Mouse (Mus musculus) 3T3-L1 (cell line): ENCODE data around the gene Slco2a1.

Source experiments
- DNase-seq: peaks from one replicate; pipeline ENCODE4 v3.0.0-alpha.2; 2015; ENCODE audit warnings: low read depth, low spot score

Gene Slco2a1

DNA sequence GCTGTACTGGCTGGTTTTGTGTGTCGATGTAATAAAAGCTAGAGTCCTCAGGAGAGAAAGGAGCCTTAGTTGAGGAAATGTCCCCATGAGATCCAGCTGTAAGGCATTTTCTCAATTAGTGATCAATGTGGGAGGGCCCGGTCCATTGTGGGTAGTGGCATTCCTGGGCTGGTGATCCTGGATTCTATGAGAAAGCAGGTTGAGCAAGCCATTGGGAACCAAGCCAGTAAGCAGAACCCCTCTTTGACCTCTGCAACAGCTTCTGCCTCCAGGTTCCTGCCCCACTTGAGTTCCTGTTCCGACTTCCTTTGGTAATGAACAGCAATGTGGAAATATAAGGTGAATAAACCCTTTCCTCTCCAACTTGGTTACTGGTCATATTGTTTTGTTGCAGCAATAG, 6.1 kb upstream of the Slco2a1 start:
- DNase-seq: no peak

DNA sequence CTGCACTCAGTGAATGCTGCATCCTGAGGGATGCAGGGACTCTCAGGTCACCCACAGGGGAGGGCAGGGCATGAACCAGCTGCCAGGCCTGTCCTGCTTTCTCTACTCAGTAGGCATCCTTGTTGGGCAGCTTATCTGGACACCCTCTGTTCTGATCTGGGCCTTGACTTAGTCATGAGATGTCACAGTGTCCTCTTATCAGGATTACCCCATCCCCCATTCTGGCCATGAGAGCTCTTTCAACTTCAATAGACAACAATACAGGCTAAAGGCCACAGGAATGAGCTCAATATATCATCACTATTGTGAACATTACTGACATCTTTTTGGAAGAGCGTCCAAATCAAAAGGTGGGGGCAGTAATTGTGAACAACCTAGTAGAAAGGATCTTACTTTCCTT, 3.4 kb upstream of the Slco2a1 start:
- DNase-seq: no peak

DNA sequence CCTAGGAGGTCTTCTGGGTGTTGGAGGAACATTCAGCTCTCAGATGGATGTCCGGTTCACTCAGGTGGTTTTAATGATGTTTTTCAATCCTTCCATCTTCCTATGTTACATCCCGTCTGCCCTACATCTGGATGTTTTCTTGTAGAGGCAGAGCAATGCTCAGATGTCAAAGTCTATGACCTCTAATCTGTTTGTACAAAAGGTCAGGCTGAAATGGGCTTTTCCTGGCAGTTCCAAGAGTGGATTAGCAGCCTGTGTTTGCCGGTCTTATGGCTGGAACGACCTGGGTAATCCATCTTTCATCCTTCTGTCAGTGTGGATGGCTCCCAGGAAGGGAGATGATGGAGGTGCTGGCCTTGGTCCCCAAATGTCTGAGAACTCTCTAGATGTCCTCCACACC, 2.6 kb upstream of the Slco2a1 start:
- no peak for DNase-seq

DNA sequence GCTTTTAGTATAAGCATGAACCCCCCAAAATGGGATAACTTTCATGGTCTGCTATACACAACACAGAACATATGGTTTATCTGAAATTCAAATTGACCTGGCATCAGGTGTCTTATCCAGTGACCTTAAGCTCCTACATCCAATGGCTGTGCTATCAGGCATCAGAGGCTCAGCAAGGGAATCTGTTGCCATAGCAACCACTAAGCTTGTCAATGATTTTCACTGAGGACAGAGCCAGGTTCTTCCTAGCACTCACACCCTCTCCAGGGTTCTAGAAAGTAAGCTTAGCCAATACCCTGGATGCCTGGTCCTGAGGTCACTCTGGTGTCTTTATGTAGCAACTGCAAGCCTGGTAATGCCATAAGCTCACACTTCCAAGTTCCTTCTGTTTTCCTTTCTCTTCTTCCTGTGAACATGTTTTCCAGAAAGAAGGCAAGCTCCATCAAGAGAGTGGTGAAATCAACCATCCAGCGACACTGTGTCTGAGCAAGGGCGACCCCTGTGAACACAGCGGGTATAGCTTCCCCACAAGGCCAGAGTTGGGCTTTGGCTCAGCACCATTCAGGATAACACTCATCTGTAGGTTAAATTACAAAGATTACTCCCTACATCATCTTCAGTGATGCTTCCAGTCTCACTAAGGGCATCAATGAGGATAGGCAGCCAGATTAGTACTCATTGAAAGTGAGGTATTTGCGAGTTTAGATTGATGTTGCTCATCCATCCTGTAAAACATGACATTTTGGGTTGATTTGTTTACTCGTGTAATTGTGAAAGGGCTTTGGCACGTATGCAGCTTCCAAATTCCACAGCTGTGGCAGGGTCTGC, 2.0 kb downstream of the Slco2a1 start:
- DNase-seq: no peak

DNA sequence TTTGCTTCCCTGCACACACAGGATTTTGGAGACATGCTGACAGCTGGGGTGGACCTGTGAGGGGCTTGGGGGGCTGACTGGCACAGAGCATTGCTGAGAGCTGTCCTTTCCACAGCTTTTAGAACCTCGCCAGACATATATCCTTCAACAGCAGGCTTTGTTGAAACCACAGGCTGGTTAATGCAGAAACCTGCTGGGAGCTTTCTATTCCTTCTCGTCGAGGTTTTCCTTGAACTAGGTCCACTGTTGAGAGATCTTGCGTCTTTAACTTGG, 2.6 kb downstream of the Slco2a1 start:
- DNase-seq: no peak

DNA sequence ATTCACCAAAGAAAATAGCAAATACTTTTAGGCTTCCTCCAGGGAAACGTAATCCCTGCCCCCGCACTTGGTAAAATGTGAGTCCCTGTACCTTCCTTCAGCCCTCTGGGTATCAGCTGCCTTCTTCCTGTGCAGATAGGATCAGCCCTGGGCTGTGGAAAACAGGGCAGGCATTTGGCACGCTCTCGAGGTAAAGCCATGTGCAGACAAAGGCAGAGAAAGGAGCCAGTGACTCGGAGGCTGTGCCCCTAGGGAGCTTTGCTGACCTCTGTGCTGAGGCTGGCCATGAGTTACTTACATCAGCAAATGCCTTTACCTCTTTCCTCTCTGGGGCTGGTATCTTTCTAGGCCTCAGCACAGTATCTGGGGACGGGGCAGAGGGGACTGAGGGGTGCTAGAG, 4.4 kb downstream of the Slco2a1 start:
- DNase-seq: peak; percentile 91

DNA sequence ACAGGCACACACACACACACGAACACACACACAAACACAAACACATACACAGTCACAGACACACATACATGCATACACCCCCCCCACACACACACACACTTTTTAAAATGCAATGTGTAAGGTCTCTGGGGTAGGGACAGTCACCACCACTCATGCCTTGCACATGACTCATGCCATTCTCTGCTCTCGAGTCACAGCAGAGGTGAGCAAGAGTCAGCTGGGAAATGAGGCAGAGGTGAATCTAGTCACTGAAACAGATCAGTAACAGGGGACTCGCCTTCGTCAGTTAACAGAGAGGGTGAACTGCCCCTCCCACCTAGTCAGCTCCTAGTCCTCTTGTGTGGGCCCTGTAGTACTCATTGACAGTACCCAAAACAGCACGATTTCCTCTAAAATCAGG, 5.3 kb downstream of the Slco2a1 start:
- peak; percentile 88 for DNase-seq

DNA sequence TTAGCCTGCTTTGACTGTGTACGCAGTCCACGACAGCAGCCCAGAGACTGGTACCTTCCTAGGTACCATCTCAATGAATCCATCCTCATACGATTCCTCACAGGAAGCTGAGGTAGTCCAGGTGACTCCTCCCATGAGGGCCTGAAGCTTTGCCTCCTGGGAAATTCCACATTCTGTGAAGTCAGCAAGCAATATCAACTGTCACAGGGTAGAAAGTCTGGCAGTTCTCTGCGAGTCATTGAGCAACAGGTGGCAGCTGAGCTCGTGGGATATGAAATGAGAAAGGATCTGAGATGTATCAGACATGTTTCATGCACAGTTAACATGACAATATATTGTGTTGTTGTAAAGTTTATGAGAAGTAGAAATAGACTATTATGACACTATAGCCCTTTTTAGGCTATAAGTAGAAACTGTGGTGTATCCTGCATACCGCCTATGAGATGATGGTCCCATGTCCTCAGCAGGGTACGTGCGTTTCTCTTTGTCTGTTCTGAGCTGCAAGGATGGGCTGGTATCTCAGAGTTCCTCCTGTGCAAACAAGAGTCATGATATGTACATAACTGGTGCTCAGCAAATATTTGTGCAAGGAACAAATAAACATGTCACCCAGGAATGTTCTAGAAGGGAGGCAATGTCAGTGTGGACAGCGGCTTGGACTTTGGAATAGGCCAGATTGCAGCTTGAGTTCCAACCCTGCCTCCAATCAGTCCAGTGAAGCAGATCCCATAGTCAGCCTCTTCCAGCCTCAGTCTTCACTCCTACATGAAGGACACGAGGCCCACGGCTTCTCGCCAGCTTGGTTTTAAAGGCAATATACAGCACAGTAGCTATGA, 7.5 kb downstream of the Slco2a1 start:
- DNase-seq: no peak

DNA sequence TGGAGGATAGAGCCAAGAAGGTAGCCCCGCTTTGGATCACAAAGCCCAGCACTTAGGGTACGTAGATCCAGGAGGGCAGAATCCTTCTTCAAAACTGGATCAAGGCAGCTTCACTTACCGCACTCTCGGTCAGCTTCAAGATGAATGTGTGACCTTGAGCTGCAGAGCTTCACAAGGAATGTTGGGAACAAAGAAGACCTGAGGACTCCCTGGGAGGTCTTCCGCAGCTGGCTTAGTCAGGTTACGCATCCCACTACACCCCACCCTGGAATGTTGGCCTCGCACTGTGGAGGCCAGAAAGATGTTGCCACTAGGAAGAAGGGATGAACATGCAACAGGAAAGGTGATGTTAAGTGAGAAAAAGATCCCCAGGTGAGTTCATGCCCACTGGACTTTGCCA, 11.9 kb downstream of the Slco2a1 start:
- no peak for DNase-seq

DNA sequence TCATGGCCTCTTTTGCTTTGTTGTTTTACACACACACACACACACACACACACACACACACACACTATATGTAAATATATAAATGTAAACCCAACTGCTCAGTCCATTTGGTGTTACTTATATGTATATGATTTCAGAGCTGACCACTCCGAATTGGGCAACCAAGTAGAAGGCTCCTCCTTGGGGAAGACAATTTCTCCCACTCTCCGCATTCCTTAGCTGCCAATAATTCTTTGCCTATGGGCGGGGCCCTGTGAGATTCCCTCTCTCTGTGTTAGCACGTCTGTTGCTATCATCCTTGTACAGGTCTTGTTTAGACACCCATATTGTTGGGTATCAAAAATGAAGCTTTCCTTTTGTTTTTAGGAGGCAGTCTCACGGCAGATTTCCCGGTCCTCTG, 15.8 kb downstream of the Slco2a1 start:
- peak; percentile 76 for DNase-seq

DNA sequence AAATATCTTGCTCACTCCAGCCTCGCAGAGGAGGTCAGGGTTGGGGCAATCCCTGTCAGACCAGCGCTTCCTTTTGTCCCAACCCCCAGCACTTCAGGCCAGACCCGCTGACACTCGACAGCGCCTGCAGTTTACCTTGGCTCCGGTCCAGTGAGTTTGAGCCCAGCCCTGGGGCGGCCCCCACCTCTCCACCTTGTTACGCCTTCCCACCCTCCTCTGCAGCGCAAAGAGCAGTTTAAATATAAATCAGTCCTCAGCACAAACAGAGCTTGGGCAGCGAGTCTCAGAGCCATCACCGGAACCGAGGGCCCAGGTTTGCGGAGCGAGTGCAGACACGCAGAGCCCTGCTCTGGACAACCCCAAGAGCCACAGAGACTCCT, 19.2 kb downstream of the Slco2a1 start:
- no peak for DNase-seq

DNA sequence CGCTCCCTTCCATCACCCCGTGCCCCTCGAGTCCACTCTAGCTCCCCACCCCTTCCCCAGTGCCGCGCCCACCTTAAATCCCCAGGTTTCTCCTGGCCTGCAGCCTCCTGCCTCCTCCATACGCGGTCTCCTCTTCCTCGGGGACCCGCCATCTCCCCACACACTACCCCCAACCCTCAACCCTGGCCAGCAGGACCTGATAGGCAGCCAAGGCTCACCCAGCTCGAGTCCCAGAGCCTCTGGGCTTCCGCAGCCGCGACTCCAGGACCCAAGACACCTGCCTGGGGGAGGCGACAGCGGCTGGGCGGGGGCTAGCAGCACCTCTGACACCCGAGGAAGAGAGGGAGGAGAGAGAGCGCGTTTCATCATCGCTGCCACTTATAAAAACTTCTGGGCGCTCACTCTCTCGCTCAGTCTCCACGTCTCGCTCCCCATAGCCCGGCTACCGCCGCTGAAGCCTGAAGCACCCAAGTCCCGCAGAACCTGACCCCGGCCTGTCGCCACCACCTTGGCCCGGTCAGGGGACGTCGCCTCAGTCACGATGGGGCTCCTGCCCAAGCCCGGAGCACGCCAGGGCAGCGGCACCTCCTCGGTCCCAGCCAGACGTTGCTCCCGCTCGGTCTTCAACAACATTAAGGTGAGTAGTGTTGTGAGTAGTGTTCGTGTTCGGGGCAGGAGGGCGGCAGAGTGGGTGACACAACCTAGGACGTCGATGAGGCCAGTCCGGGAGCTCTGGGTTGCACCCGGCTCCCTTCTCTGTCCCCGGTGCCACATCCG, 19.8 kb downstream of the Slco2a1 start:
- no peak for DNase-seq

DNA sequence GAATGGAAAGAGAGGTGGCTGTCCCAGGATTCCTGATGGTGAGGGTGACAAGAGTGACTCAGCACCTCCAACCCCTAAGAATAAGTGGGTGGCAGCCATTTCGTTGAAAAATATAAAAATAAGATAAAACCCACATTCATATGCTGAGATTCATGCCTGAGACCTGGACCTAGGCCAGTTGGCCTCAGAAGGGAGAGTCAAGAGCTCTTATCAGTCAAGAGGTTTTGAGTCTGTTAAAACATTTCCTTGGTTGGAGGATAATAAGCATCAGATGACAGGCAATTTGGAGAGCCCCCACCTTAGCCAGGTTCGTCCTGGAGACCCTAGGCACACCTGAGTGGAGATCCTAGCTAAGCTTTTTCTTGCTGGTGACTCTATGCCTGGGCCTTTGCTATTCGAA, 21.6 kb downstream of the Slco2a1 start:
- DNase-seq: peak; percentile 58

DNA sequence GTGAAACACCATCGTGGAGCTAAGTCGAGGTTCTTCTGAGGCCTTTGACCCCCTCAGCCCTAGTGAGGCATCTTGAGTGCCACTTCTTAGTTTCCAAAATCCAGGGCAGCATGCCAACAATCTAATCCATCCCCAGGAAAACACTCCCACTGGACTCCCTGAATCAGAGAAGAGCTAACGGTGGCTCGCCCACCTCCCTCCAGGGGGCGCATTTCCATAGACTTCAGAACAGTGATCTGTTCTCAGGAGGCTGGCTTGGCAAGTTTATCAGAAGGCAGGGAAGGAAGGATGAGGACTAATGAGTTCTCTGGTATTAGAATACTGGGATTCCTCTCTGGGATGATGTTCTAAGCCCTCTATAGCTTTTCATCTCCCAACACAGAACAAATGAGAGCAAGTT, 24.9 kb downstream of the Slco2a1 start:
- peak; percentile 50 for DNase-seq

DNA sequence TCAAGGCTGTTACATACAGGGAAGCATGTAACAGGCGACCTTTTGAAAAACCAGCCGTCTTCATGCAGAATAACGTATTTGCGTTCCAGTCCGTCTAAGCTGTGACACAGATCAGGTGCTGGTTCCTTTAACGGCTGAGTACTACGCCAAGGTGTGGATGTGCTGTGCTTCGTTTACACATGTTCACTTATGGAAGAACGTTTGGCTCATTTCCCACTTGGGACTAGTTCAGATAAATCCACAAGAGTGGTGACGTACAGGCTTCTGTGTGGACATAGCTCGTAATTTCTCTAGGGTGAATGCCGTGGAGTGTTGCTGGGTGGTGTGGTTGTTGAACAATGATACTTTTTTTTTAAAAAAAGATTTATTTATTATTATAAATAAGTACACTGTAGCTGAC, 26.2 kb downstream of the Slco2a1 start:
- no peak for DNase-seq

DNA sequence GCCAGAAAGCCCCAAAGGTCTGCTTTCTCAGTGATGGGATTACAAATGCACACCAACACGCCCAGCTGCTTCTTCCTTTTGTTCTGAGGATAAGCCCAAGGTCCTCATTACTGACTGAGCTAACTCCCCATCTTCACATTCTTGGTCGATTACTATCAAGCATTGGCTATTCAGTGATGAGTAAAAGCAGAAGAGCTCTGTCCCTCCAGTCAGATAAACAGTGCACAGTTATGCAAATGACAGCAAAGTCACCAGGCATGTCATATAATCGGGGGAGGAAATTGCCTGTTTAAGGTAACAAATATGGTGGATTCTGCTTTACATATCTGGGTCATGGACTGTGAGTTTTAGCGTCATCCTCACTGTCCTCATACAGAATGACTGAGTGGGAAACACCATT, 35.6 kb downstream of the Slco2a1 start:
- DNase-seq: no peak

DNA sequence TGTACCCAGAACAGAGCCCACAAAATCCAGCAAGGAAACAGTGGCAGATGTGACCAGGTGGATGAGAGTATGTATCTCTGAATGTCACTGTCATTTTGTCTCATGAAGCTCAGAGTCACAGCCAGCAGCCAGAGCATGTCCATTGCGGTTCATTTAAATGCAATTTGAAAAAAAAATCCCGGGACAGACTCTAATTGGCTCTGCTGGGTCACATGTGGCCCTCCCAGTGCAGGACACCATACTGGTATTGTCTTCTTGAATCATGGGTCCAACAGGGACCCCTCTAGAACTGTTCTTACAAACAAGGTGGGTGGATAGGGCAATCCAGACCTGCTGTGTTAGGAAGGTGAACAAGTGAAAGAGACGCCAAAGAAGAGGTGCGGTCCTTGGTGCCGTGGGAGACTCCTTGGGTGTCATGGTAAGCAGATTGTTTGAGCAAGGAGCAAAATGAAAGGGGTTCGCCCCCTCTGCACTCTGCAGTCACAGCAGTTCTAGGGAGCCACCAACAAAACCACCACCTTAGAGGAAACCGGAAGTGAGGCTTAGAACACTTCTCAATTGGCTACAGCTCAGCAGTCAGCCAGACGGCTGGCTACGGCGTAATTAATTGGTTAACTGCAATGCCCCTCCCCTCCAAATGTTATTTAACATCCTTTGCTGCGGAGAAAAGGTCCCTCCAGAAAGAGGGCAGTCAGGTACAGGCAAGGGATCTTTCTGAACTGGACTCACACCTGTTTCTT, 38.8 kb downstream of the Slco2a1 start:
- DNase-seq: no peak

DNA sequence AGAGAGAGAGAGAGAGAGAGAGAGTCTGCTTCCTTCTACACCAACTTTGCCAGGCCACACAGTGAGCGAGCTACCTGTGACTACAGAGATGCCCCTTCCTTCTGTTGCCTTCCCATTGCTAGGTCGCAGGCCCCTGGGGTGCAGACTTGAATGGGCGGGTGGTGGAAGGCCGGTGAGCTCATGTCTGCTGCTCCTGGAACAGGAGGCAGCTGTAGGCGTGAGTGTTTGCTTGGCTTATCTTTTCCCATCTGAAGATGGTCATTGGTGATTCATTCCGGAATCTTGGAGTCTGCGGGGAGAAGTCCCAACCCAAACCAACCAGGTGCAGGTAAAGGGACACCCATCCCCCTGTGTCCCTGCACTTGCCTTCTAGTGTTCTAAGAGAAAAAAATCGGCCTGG, 40.5 kb downstream of the Slco2a1 start:
- no peak for DNase-seq

DNA sequence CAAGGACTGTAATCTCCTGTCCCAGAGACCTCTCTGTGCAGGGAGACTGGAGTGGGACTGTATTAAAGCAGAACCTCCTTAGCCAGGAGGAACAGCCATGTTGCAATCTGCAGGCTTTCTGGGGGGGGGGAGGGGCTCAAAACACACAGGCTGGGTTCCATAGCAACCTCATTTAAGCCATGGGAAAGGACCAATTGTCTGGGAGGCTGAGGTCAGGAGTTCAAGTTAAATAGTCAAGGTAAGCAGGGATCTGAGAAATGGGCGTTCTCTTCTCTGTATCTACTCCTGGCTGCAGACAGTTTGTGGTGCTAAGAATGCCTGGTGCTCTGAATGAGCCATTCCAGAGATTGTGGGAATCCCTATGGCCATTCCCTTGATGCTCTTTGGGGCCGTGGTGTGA, 41.5 kb downstream of the Slco2a1 start:
- DNase-seq: no peak

DNA sequence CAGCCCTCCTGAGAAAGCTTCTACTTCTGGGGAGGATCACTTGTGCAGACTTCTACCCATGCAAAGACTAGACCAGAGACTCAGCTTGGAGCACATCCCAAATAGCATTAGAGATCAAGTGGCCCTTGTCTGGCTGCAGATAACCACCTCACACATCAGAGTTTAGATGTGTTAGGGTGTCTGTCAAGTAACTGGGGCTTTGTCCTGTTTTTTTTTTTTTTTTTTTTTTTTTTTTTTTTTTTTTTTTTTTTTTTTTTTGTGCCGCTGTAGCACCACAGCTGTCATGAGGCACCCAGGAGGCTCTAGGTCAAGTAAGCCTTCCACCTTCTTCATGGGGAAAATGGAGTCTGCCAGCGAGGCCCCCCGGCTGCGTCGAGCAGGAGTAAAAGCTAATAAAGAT, 42.7 kb downstream of the Slco2a1 start:
- DNase-seq: no peak

DNA sequence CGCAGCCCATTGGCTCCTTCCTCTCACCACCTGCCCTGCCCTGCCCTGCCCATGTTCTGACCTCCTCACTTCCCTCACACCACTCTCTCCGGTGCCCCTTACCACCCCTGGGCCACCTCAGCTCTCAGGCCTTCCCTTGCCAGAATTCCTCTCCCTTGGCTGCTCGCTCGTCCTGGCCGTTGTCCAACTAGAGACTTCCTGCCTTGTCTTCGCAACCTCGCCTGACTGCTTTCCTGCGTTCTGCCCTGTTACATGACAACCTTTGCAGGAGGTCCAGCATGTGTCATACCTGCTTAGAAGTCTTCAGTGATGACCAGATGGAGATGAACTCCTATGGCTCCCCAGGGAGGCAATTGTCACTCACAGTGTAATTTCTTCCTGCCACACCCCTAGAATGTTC, 43.7 kb downstream of the Slco2a1 start:
- peak; percentile 29 for DNase-seq

DNA sequence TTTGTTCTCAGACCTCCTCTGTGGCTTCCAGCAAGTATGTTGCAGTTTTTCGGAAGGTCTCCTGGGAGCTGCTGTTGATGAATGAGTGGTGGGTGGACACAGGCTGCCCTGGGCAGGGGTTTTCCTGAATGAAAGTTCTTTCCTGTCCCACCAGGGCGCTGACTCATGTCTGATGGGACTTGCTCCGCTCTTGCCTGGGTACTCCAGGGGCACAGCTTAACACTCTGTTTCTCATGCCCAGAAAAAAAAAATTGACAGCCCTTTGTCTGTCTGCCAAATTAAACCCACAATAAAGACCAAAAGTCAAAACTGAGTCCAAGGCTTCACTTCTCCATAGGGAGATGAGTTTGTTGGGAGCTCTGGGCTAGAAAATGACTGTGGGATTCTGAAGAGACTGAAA, 44.9 kb downstream of the Slco2a1 start:
- DNase-seq: peak; percentile 90
